Mouse (Mus musculus) midbrain, postnatal 0 days (tissue): ENCODE measurements around the gene Syne3. TPM values are rescaled to one million over a fixed set of nuclear protein-coding genes. Genes with fewer than 3 reads are reported as not detected.

ENCODE experiments used
- ATAC-seq: fragments of 200-750 bp; cut with Nextera tagmentation; 2 replicates; pipeline ENCODE4 v1.8.0; 2017; ENCODE audit warnings: moderate number of reproducible peaks, mild to moderate bottlenecking, moderate TSS enrichment, moderate library complexity; ENCODE audit not compliant: low FRiP score
- DNase-seq: peaks from one replicate; pipeline ENCODE4 v3.0.0-alpha.2; 2015; ENCODE audit warnings: low spot score
- H3K27ac ChIP-seq: fragments of 300-500 bp; sonication (generic); 2 replicates; pipeline ENCODE4 v1.5.1; 2014; ENCODE audit warnings: low read depth, mild to moderate bottlenecking, low read length, mixed read lengths
- H3K27me3 ChIP-seq: fragments of 300-500 bp; sonication (generic); 2 replicates; pipeline ENCODE4 v1.6.1; 2014; ENCODE audit warnings: low read length, control low read depth, mixed read lengths; ENCODE audit not compliant: insufficient read depth
- H3K36me3 ChIP-seq: fragments of 300-500 bp; sonication (generic); 2 replicates; pipeline ENCODE4 v1.6.1; 2014; ENCODE audit warnings: low read length, control low read depth, mixed read lengths; ENCODE audit not compliant: insufficient read depth
- H3K4me1 ChIP-seq: fragments of 300-500 bp; sonication (generic); 2 replicates; pipeline ENCODE4 v1.6.1; 2014; ENCODE audit warnings: mild to moderate bottlenecking, control low read depth, antibody characterized with exemption, low read length, mixed read lengths; ENCODE audit not compliant: insufficient read depth
- H3K4me2 ChIP-seq: fragments of 300-500 bp; sonication (generic); 2 replicates; pipeline ENCODE4 v1.6.1; 2014; ENCODE audit warnings: low read depth, mild to moderate bottlenecking, low read length, mixed read lengths; ENCODE audit not compliant: poor library complexity, severe bottlenecking
- H3K4me3 ChIP-seq: fragments of 300-500 bp; sonication (generic); 2 replicates; pipeline ENCODE4 v1.5.1; 2014; ENCODE audit warnings: low read depth, mild to moderate bottlenecking, low read length, moderate library complexity
- H3K9ac ChIP-seq: fragments of 300-500 bp; sonication (generic); replicated peaks from 2 replicates; pipeline ENCODE4 v1.6.1; 2014; ENCODE audit warnings: mild to moderate bottlenecking, low read length, moderate library complexity, mixed read lengths; ENCODE audit not compliant: poor library complexity, severe bottlenecking
- H3K9me3 ChIP-seq: fragments of 300-500 bp; sonication (generic); 2 replicates; pipeline ENCODE4 v1.6.1; 2016; ENCODE audit warnings: low read length, control low read depth
- CTCF ChIP-seq: IDR thresholded peaks from 2 replicates; pipeline ENCODE4 v1.5.1; 2016; ENCODE audit warnings: antibody characterized with exemption, mild to moderate bottlenecking
- WGBS: fragments of 180-500 bp; shearing (Covaris S2); extraction: QIAGEN DNeasy Blood & Tissue Kit; methylation state at CpG from one replicate; pipeline ENCODE4 v1.1.7; 2014; 5-methylcytosine and 5-hydroxymethylcytosine counted together
- polyA plus RNA-seq: library from polyadenylated mRNA; unstranded; fragments of >200 nt; fragmentation: Nextera tagmentation; extraction: Ambion mirVana; gene quantifications from 2 replicates; pipeline ENCODE4 v1.2.1, GENCODE M21; 2015
- total RNA-seq: library from RNA; depleted of rRNA; stranded (reverse); fragments of >200 nt; gene quantifications from 2 replicates; pipeline ENCODE4 v1.2.3, GENCODE M21; 2014; rRNA removed

The Syne3 gene
- total RNA-seq (0.93 and 1.4 TPM in 2 replicates), polyA plus RNA-seq (0.44 and 0.85 TPM in 2 replicates)

DNA sequence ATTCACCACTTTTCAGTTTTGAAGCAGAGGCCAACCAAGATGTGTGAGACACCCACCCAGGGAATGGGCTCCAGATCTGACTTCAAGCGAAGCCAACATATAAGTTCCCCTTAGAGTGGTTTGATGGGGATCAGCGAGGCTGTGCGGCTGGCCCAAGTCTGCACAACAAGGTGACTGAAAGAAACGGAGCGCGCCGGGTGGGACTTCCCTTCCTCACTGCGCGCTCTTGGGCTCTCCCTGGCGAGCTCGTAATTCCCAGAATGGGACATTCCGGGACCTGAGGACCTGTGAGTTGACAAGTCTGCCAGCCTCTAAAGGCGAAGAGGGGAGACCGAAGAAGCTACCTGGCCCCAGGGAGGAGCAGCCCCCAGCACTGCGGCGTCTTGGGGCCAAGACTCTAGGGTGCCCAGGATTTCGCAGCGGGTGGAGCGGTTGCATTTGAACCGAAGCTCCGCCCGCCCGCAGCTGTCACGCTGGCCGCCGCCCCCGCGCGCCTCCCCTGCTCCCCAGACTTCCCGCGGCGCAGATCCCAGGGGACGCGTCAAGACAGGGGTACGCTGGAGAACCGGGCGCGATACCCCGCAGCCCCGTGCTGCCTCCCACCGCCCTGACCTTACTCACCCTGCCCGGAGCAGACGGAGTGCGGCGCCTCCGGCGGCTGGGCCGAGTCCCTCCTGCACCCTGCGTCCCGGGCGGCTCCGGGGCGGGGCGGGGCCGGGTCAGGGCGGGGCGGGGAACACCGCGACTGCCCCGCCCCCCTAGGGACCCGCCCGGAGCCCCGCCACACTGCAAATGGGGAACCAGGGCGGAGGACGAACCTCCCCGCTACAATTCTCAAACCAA, at the start of gene Syne3:
Gene Syne3 (minus strand): TSS at position 440 of the 843 bp plus-strand sequence.
- no peak within 1 kb of the TSS for H3K27ac ChIP-seq
- H3K9me3 ChIP-seq: no peaks in the 10 kb centered on the region
- H3K4me3 ChIP-seq: peak within 1 kb of the TSS; percentile 56
- DNase-seq: peak; percentile 12
- H3K4me2 ChIP-seq: peak within 1 kb of the TSS; percentile 98
- H3K9ac ChIP-seq: peak within 1 kb of the TSS; percentile 15
- no peak for TF ChIP-seq CTCF
- under 1% methylated on average over 60 of the region's 66 CpGs for WGBS
- H3K27me3 ChIP-seq: peaks cover 32% of the 10 kb centered on the region
- H3K4me1 ChIP-seq: peaks cover 3% of the 10 kb centered on the region; the same call in 1 of the 2 replicates
- no peaks in the 10 kb centered on the region for H3K36me3 ChIP-seq
- ATAC-seq: peak; percentile 45

DNA sequence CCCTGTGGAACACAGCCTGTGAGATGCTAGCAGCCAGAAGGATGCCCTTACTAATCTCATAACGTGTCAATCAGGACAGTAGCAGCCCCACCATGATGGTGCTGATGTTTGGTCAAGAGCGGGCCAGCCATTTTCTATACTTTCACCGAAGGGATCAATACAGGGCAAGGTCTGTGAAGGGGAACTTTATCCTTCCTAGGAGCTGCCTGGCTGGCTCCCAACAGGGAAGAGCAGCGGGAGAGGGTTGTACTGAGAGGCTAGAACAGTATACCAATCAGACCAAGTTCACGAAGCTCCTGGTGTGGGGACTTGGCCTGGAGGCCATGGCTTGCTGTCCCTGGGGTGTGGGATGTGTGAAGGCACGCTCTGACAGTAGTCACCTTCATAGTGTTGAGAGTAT, 45.7 kb upstream of the Syne3 start:
- no peaks in the 10 kb centered on the region for H3K27me3 ChIP-seq
- no peak overlapping the region for H3K27ac ChIP-seq

DNA sequence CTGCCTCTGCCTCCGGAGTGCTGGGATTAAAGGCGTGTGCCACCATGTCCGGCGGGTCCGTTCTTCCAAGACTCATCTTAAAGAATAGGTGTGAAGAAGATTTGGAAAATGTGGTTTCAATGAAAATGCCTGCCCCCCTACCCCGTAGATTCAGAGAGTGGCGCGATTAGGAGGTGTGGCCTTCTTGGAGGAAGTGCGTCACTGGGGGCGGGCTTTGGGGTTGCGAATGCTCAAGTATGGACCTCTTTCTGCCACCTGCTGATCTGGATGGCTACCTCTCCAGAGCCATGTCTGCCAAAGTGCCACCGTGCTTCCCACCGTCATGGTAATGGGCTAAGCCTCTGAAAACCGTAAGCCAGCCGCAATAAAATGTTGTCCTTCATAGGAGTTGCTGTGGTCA, 44.4 kb upstream of the Syne3 start:
- H3K9ac ChIP-seq: no peak overlapping the region
- no peak overlapping the region for H3K27ac ChIP-seq
- ATAC-seq: no peak
- H3K4me2 ChIP-seq: no peak overlapping the region
- TF ChIP-seq CTCF: no peak
- no peaks in the 10 kb centered on the region for H3K36me3 ChIP-seq
- H3K27me3 ChIP-seq: no peaks in the 10 kb centered on the region
- DNase-seq: no peak
- no peak overlapping the region for H3K4me3 ChIP-seq
- no peaks in the 10 kb centered on the region for H3K9me3 ChIP-seq
- WGBS: 96% methylated on average over 15 of the region's 15 CpGs
- H3K4me1 ChIP-seq: no peaks in the 10 kb centered on the region

More for the DNA sequence above, 45.7 kb upstream of the Syne3 start:
- no peak for TF ChIP-seq CTCF
- H3K4me3 ChIP-seq: no peak overlapping the region
- H3K36me3 ChIP-seq: no peaks in the 10 kb centered on the region
- H3K4me2 ChIP-seq: no peak overlapping the region
- ATAC-seq: no peak
- H3K9ac ChIP-seq: 0 out of 2 replicates have a peak overlapping the region, but pooled peaks have one; percentile 19
- H3K4me1 ChIP-seq: no peaks in the 10 kb centered on the region
- H3K9me3 ChIP-seq: no peaks in the 10 kb centered on the region
- no peak for DNase-seq
- WGBS: 81% methylated on average over 6 of the region's 6 CpGs

- Histone ChIP-seq H3K36me3 (no peaks in the 10 kb centered on the region), H3K9ac (no peak overlapping the region), H3K9me3 (no peaks in the 10 kb centered on the region), H3K27ac (no peak overlapping the region), H3K4me2 (no peak overlapping the region), H3K4me1 (no peaks in the 10 kb centered on the region), H3K27me3 (no peaks in the 10 kb centered on the region), H3K4me3 (no peak overlapping the region)
- DNase-seq (peak; percentile 76), ATAC-seq (no peak)
- peak; percentile 92 for TF ChIP-seq CTCF
- WGBS: 14% methylated on average over 4 of the region's 4 CpGs
Measured at GRCm38 (mm10) chr12:105050898-105051297, 41.3 kb upstream of the Syne3 start.

DNA sequence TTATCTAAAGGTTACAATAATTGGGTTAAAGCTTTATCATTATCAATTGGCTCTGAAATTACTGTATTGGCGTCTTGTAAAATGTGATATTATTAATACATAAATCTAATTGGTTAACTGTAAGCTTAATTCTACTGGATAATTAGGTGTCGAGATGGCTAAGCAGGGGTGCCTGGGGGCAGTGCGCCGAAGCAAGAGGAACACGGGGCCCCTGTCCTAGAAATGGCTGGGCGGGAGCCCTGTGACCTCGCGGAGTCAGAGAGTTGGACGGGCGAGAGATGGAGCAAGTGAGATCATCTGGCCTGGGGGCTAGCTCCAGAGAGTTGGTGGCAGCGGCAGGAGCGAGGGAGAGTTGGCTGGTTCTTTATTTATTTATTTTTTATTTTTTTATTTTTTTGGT, 40.2 kb upstream of the Syne3 start:
- TF ChIP-seq CTCF: no peak
- H3K4me3 ChIP-seq: no peak overlapping the region
- no peak overlapping the region for H3K9ac ChIP-seq
- H3K27me3 ChIP-seq: no peaks in the 10 kb centered on the region
- no peaks in the 10 kb centered on the region for H3K4me1 ChIP-seq
- H3K27ac ChIP-seq: no peak overlapping the region
- ATAC-seq (no peak), DNase-seq (no peak)
- 81% methylated on average over 12 of the region's 12 CpGs for WGBS
- no peak overlapping the region for H3K4me2 ChIP-seq
- no peaks in the 10 kb centered on the region for H3K9me3 ChIP-seq
- H3K36me3 ChIP-seq: no peaks in the 10 kb centered on the region

- Histone ChIP-seq H3K4me1 (no peaks in the 10 kb centered on the region), H3K9ac (no peak overlapping the region), H3K9me3 (no peaks in the 10 kb centered on the region), H3K4me3 (no peak overlapping the region), H3K27me3 (no peaks in the 10 kb centered on the region), H3K4me2 (no peak overlapping the region), H3K27ac (no peak overlapping the region), H3K36me3 (no peaks in the 10 kb centered on the region)
- TF ChIP-seq CTCF: no peak
- DNase-seq (no peak), ATAC-seq (no peak)
- WGBS: 41% methylated on average over 17 of the region's 17 CpGs
Measured at GRCm38 (mm10) chr12:105048301-105048863, 38.8 kb upstream of the Syne3 start.
